Mouse (Mus musculus): ENCODE measurements around the gene Ttll3. TPM values are rescaled to one million over a fixed set of nuclear protein-coding genes. Genes with fewer than 3 reads are reported as not detected.

Gene Ttll3
- total and polyA plus RNA-seq, 3 experiments = 5.7 to 11.2 TPM; not detected in 1

DNA sequence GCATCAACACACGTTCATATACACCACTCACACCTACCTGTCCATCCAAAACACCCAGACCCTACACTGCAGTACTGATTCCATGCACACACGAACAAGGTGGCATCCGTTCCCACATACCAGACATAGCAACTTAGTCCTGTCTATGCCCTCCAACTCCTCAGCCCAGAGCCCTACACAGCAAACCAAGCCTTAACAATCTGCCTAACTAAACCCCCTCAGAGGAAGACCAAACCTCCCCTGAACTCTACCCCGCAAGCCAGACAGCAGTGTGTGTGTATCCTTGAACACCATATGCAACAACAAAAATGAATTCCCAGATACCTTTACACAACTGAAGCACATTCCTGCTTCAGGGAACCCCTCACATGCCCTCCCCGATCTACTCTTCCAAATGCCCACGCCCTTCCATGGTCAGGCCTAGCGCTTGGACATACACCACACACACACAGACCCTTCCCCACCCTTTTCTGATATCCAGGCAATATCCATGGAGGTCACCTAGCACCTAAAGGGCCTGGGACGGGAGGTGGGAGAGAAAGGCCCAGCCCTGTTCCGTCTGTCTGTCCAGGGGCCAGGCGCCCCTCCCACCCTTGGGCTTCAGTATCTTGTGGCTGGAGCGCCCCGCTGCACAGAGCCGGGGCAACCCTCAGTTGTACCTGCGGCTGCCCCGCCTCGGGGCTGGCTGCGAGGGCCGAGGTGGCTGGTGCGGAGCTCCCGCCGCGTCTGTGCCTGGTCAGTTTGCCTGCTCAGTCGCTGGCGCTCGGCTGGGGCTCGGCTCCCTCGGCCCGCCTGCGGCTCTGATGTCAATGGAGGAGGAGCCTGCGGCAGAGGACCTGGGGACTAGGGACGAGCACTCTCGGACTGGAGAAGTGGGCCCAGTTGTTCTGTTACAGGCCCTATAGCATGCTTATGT, 45.6 kb upstream of the Ttll3 start, which contains the start of gene Camk1:
Gene Camk1, minus strand, starts transcription at position 808 of the 916 bp plus-strand sequence.
- peaks cover 0 to 6% of the 10 kb centered on the region in 2 experiments; a peak in 1 of 4 replicates for H3K36me3 ChIP-seq (ENCODE audit: control insufficient read depth in 1 of 2, insufficient read depth in 2 of 2, low read length in 2 of 2)
- H3K9me3 ChIP-seq (replicated peaks; ENCODE audit: insufficient read depth, low read length) = no peaks in the 10 kb centered on the region
- H3K27me3 ChIP-seq (ENCODE audit: control insufficient read depth in 1 of 2, insufficient read depth in 2 of 2, low read length in 2 of 2) = no peaks in the 10 kb centered on the region
- peak within 1 kb of the TSS; percentile 66 to 83 for H3K4me3 ChIP-seq (ENCODE audit: control insufficient read depth in 1 of 2, insufficient read depth in 1 of 2, low read depth in 2 of 2, low read length in 2 of 2)
- H3K27ac ChIP-seq (ENCODE audit: control insufficient read depth, low read depth, low read length) = no peak within 1 kb of the TSS
- TF ChIP-seq USF2 (IDR thresholded peaks at IDR 0.05; ENCODE audit: borderline replicate concordance in 1 of 2, insufficient read depth in 1 of 2, low read depth in 1 of 2, low read length in 2 of 2) = no peak
- TF ChIP-seq NELFE (IDR thresholded peaks at IDR 0.05; ENCODE audit: low read depth, low read length) = 0 out of 2 replicates have a peak, but pooled peaks have one; percentile 26
- TF ChIP-seq POLR2A (IDR thresholded peaks at IDR 0.05; ENCODE audit: control insufficient read depth in 1 of 2, insufficient read depth in 1 of 2, low read depth in 1 of 2, low read length in 2 of 2, poor library complexity in 1 of 2) = peak in 1 of 2 experiments; percentile 54; a peak in 2 of 4 replicates
- TF ChIP-seq MAFK (IDR thresholded peaks at IDR 0.05; ENCODE audit: borderline replicate concordance, low read depth, low read length) = no peak
- H3K4me1 ChIP-seq (ENCODE audit: control insufficient read depth in 1 of 2, insufficient read depth in 2 of 2, low read length in 2 of 2) = peaks cover 4 to 18% of the 10 kb centered on the region in 2 experiments
- H3K79me2 ChIP-seq (ENCODE audit: control insufficient read depth, insufficient read depth, low read length, poor library complexity) = no peaks in the 10 kb centered on the region
- peak; percentile 67 for DNase-seq (ENCODE audit: low read depth, low spot score)
- H3K9ac ChIP-seq (ENCODE audit: control insufficient read depth, low read depth, low read length, poor library complexity, severe bottlenecking) = peak within 1 kb of the TSS; percentile 69

DNA sequence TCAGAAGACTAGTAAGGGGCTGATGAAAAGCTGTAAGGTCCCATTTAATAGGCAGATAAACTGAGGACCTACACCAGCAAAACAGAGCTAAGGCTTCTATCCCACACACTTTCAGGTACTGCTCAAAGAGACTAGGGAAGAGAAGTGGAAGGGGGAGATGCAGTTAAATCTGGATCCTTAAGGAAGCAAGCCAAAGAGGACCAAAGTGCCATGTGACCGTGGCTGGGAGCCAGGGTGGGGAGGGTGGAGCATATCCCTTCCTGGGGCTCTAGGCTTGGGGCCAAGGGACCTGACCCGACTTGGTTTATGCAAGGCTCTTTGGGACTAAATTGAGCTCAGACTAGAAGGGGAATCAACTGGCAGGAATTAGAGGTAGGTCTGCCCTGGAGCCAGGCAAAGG, 44.7 kb upstream of the Ttll3 start:
- H3K27me3 ChIP-seq (ENCODE audit: control insufficient read depth in 1 of 2, insufficient read depth in 2 of 2, low read length in 2 of 2) = no peaks in the 10 kb centered on the region
- peak overlapping the region; percentile 69; the same call in 1 of the 2 replicates for H3K9ac ChIP-seq (ENCODE audit: control insufficient read depth, low read depth, low read length, poor library complexity, severe bottlenecking)
- H3K4me3 ChIP-seq (ENCODE audit: control insufficient read depth in 1 of 2, insufficient read depth in 1 of 2, low read depth in 2 of 2, low read length in 2 of 2) = peak overlapping the region; percentile 66 to 83
- H3K79me2 ChIP-seq (ENCODE audit: control insufficient read depth, insufficient read depth, low read length, poor library complexity) = no peaks in the 10 kb centered on the region
- H3K9me3 ChIP-seq (replicated peaks; ENCODE audit: insufficient read depth, low read length) = no peaks in the 10 kb centered on the region
- H3K4me1 ChIP-seq (ENCODE audit: control insufficient read depth in 1 of 2, insufficient read depth in 2 of 2, low read length in 2 of 2) = peaks cover 4 to 18% of the 10 kb centered on the region in 2 experiments
- no peak overlapping the region for H3K27ac ChIP-seq (ENCODE audit: control insufficient read depth, low read depth, low read length)
- peak; percentile 38 for DNase-seq (ENCODE audit: low read depth, low spot score)
- peaks cover 0 to 6% of the 10 kb centered on the region in 2 experiments; a peak in 1 of 4 replicates for H3K36me3 ChIP-seq (ENCODE audit: control insufficient read depth in 1 of 2, insufficient read depth in 2 of 2, low read length in 2 of 2)
- TF ChIP-seq CHD1 (IDR thresholded peaks at IDR 0.05; ENCODE audit: low read depth, low read length) = no peak
- no peak for TF ChIP-seq NELFE (IDR thresholded peaks at IDR 0.05; ENCODE audit: low read depth, low read length)
- TF ChIP-seq EP300 (IDR thresholded peaks at IDR 0.05; ENCODE audit: low read depth in 1 of 2, low read length in 2 of 2) = no peak
- TF ChIP-seq MXI1 (IDR thresholded peaks at IDR 0.05; ENCODE audit: low read depth, low read length) = no peak
- no peak for TF ChIP-seq ZNF384 (IDR thresholded peaks at IDR 0.05; ENCODE audit: low read depth, low read length)
- peak; percentile 73 for TF ChIP-seq USF1 (IDR thresholded peaks at IDR 0.05; ENCODE audit: low read depth, low read length)
- TF ChIP-seq GABPA (IDR thresholded peaks at IDR 0.05; ENCODE audit: low read depth, low read length) = no peak

GRCm38 (mm10) chr6:113346897-113347296, 42.2 kb upstream of the Ttll3 start:
- peaks cover 0 to 13% of the 10 kb centered on the region in 2 experiments; a peak in 2 of 4 replicates for H3K36me3 ChIP-seq (ENCODE audit: control insufficient read depth in 1 of 2, insufficient read depth in 2 of 2, low read length in 2 of 2)
- no peak overlapping the region for H3K27ac ChIP-seq (ENCODE audit: control insufficient read depth, low read depth, low read length)
- DNase-seq (ENCODE audit: low read depth, low spot score) = no peak
- TF ChIP-seq MYB (IDR thresholded peaks at IDR 0.05; ENCODE audit: low read depth, low read length) (no peak), SIN3A (IDR thresholded peaks at IDR 0.05; ENCODE audit: low read length) (no peak), NRF1 (IDR thresholded peaks at IDR 0.05; ENCODE audit: insufficient read depth, low read depth, low read length, poor library complexity, severe bottlenecking) (no peak), POLR2A (IDR thresholded peaks at IDR 0.05; ENCODE audit: control insufficient read depth in 1 of 2, insufficient read depth in 1 of 2, low read depth in 1 of 2, low read length in 2 of 2, poor library complexity in 1 of 2) (no peak), ETS1 (IDR thresholded peaks at IDR 0.05; ENCODE audit: low read depth, low read length) (no peak), HCFC1 (IDR thresholded peaks at IDR 0.05; ENCODE audit: low read depth, low read length) (no peak)
- H3K79me2 ChIP-seq (ENCODE audit: control insufficient read depth, insufficient read depth, low read length, poor library complexity) = no peaks in the 10 kb centered on the region
- H3K9ac ChIP-seq (ENCODE audit: control insufficient read depth, low read depth, low read length, poor library complexity, severe bottlenecking) = no peak overlapping the region
- H3K4me1 ChIP-seq (ENCODE audit: control insufficient read depth in 1 of 2, insufficient read depth in 2 of 2, low read length in 2 of 2) = peaks cover 7 to 24% of the 10 kb centered on the region in 2 experiments
- H3K27me3 ChIP-seq (ENCODE audit: control insufficient read depth in 1 of 2, insufficient read depth in 2 of 2, low read length in 2 of 2) = no peaks in the 10 kb centered on the region
- H3K4me3 ChIP-seq (ENCODE audit: control insufficient read depth in 1 of 2, insufficient read depth in 1 of 2, low read depth in 2 of 2, low read length in 2 of 2) = no peak overlapping the region
- no peaks in the 10 kb centered on the region for H3K9me3 ChIP-seq (replicated peaks; ENCODE audit: insufficient read depth, low read length)
